8 mouse cellular contexts compared by ENCODE assay signal in the genomic region with DNA sequence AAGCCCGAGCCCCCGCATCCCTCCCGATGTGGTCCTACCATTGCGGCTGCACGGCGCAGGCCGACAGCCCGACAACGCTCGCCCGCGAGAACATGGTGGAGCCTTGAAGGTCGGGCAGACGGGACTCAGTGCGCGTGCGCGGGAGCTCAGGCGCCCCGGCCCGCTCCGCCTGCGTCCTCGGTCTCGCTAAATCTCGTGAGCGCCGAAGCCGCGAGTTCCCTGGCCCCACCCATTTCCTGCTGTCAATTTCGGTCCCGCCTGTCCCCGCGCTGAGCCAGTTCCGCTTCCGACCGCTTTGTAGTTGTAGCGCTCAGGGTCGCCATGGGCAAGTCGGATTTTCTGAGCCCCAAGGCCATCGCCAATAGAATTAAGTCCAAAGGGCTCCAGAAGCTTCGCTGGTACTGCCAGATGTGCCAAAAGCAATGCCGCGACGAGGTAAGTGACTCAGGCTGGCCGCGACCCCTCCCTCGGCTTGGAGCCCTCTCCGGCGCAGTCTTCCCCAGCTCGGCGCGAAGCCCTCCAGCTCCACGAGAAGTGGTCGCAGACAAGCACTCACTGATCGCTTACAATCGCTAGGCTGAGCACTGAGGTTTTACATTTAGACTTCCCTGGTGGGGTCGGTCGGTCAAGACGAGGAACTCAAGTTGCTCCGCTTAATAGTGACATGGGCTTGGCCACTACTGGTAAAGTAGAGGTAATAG. TPM values are rescaled to one million over a fixed set of nuclear protein-coding genes. Genes with fewer than 3 reads are reported as not detected.
DNase-seq lines count a peak whose midpoint lies in the region; ATAC-seq and TF ChIP-seq lines count a peak whose summit lies in the region.

A gene (minus strand): TSS at position 201 of the 701 bp plus-strand sequence.
A gene (plus strand): TSS at position 284 of the 701 bp plus-strand sequence.

- peaks cover 38% of the 10 kb centered on the region for H3K4me1 ChIP-seq in hindbrain, embryonic 14.5 days (replicated peaks; ENCODE audit: control insufficient read depth, insufficient read depth, low read length)

- in situ Hi-C loops in Patski (cut with MboI; ENCODE audit: low pct_unique_long_range_greater_than_20kb), result loop anchor here (25.0 kb wide), 1 partner anchor 1682 kb away; no protein-coding TSS in a partner anchor

- H3K9ac ChIP-seq in hindbrain, embryonic 14.5 days, result peak within 1 kb of the TSS; percentile 98

- ATAC-seq in Patski, result peak; percentile 99
- peak; percentile 98 for ATAC-seq in hindbrain, embryonic 14.5 days (ENCODE audit: low FRiP score)

- POLR2A ChIA-PET in Patski (lab: Charles Lee), result interaction anchor here (1.1 kb wide), 1 partner anchor 11 kb away, joined by 4 read pairs; no protein-coding TSS in a partner anchor

- peak; percentile 60 for DNase-seq in Patski (ENCODE audit: low read depth, low spot score)
- peak; percentile 98 for DNase-seq in cerebellum, postnatal 14 days
- peak; percentile 94 to 95 for DNase-seq in frontal cortex, postnatal 14 days (ENCODE audit: low spot score in 2 of 2)
- peak; percentile 99 for DNase-seq in hindbrain, embryonic 14.5 days (ENCODE audit: low spot score)
- DNase-seq in layer of hippocampus, postnatal 36 days, result peak; percentile 96 to 97
- DNase-seq in lung, postnatal 36 days, result peak; percentile 98
- DNase-seq in retina, postnatal 1 day, result peak; percentile 98
- DNase-seq in urinary bladder, adult 18-20 months (ENCODE audit: low spot score in 2 of 2), result peak; percentile 89 to 96

- peak within 1 kb of the TSS; percentile 82 for H3K4me2 ChIP-seq in hindbrain, embryonic 14.5 days (replicated peaks)

- no peak for TF ChIP-seq CTCF in Patski (IDR thresholded peaks at IDR 0.05)

- H3K36me3 ChIP-seq in hindbrain, embryonic 14.5 days (replicated peaks; ENCODE audit: control insufficient read depth, insufficient read depth), result peaks cover 16% of the 10 kb centered on the region; the same call in 1 of the 2 replicates

- H3K27ac ChIP-seq in hindbrain, embryonic 14.5 days, result peak within 1 kb of the TSS; percentile 94

- no peaks in the 10 kb centered on the region for H3K9me3 ChIP-seq in hindbrain, embryonic 14.5 days (ENCODE audit: control insufficient read depth, low read length)

- H3K4me3 ChIP-seq in hindbrain, embryonic 14.5 days (replicated peaks; ENCODE audit: low read length), result peak within 1 kb of the TSS; percentile 92

- CTCF ChIA-PET in Patski (lab: Charles Lee), result interaction anchor here (0.8 to 1.2 kb wide), 2 partner anchors 15 to 20 kb away, joined by 3 read pairs; no protein-coding TSS in a partner anchor

- under 1% methylated on average over 61 of the region's 61 CpGs for WGBS in hindbrain, embryonic 14.5 days

- H3K27me3 ChIP-seq in Patski, result no peaks in the 10 kb centered on the region
- no peaks in the 10 kb centered on the region for H3K27me3 ChIP-seq in hindbrain, embryonic 14.5 days (ENCODE audit: control insufficient read depth, insufficient read depth, low read length)

RNA-seq across cellular contexts. Expression of the first gene that starts in this region (rescaled TPM):
- polyA plus RNA-seq in Patski (2021), result 617 TPM
- 649 and 654 TPM in 2 replicates for polyA plus RNA-seq in hindbrain, embryonic 14.5 days (2014; fragmentation: Nextera tagmentation; extraction: Ambion mirVana)
- total RNA-seq in layer of hippocampus, postnatal 36 days (2021), result 100 to 1,000 TPM; 256 to 257 TPM

RNA-seq across cellular contexts. Expression of the second gene that starts in this region (rescaled TPM):
- polyA plus RNA-seq in Patski (2021), result 24.1 TPM
- 26.5 and 29.1 TPM in 2 replicates for polyA plus RNA-seq in hindbrain, embryonic 14.5 days (2014; fragmentation: Nextera tagmentation; extraction: Ambion mirVana)
- 10 to 100 TPM; 12.4 TPM for total RNA-seq in layer of hippocampus, postnatal 36 days (2021)

Comparison
In these comparisons a context has a peak if more than half of its experiments do, and no peak if none do; other contexts are left out.
1. Peak in every context shown above with its lines: DNase-seq, ATAC-seq, H3K4me3 ChIP-seq and H3K27ac ChIP-seq.